Mouse (Mus musculus) MEL (cell line): ENCODE measurements around the gene Epc2. TPM values are rescaled to one million over a fixed set of nuclear protein-coding genes. Genes with fewer than 3 reads are reported as not detected.

Experiments used
- DNase-seq: peaks from one replicate; pipeline ENCODE4 v3.0.0; 2011; ENCODE audit warnings: low read depth, low spot score
- H3K27ac ChIP-seq: 2 replicates; pipeline ENCODE4 v1.5.1; 2012; ENCODE audit warnings: low read depth, mild to moderate bottlenecking, control low read depth, low read length, moderate library complexity; ENCODE audit not compliant: control insufficient read depth
- H3K27me3 ChIP-seq, 2 experiments: fragments of 150-350 bp in 1 of 2; sonication (generic) in 1 of 2; 2 replicates each; pipeline ENCODE4 v1.6.1; 2012; ENCODE audit warnings: low read length in 2 of 2, mild to moderate bottlenecking in 2 of 2, improper control_type of control experiment in 1 of 2, moderate library complexity in 1 of 2; ENCODE audit not compliant: insufficient read depth in 2 of 2, control insufficient read depth in 1 of 2
- H3K36me3 ChIP-seq, 2 experiments: 2 replicates each; pipeline ENCODE4 v1.6.1; 2012 to 2014; ENCODE audit warnings: low read length in 2 of 2, improper control_type of control experiment in 1 of 2, inconsistent platforms in 1 of 2, mild to moderate bottlenecking in 1 of 2; ENCODE audit not compliant: insufficient read depth in 2 of 2, control insufficient read depth in 1 of 2
- H3K4me1 ChIP-seq, 2 experiments: fragments of 150-350 bp in 1 of 2; sonication (generic) in 1 of 2; 2 replicates each; pipeline ENCODE4 v1.6.1; 2012; ENCODE audit warnings: low read length in 2 of 2, improper control_type of control experiment in 1 of 2, mild to moderate bottlenecking in 1 of 2; ENCODE audit not compliant: insufficient read depth in 2 of 2, control insufficient read depth in 1 of 2
- H3K4me3 ChIP-seq, 2 experiments: fragments of 150-350 bp in 1 of 2; sonication (generic) in 1 of 2; 2 replicates each; pipeline ENCODE4 v1.5.1; 2012; ENCODE audit warnings: low read depth in 2 of 2, low read length in 2 of 2, mild to moderate bottlenecking in 2 of 2, moderate library complexity in 2 of 2, control low read depth in 1 of 2, improper control_type of control experiment in 1 of 2; ENCODE audit not compliant: control insufficient read depth in 1 of 2, insufficient read depth in 1 of 2
- H3K79me2 ChIP-seq: 2 replicates; pipeline ENCODE4 v1.6.1; 2012; ENCODE audit warnings: mild to moderate bottlenecking, low read length, moderate library complexity; ENCODE audit not compliant: control insufficient read depth, poor library complexity, insufficient read depth
- H3K9ac ChIP-seq: 2 replicates; pipeline ENCODE4 v1.6.1; 2012; ENCODE audit warnings: low read depth, mild to moderate bottlenecking, control low read depth, low read length, moderate library complexity; ENCODE audit not compliant: control insufficient read depth, poor library complexity, severe bottlenecking
- H3K9me3 ChIP-seq: fragments of 150-350 bp; sonication (generic); replicated peaks from 2 replicates; pipeline ENCODE4 v1.6.1; 2012; ENCODE audit warnings: mild to moderate bottlenecking, low read length, improper control_type of control experiment, moderate library complexity; ENCODE audit not compliant: insufficient read depth
- CHD1 ChIP-seq: IDR thresholded peaks from 2 replicates; pipeline ENCODE4 v1.6.1; 2012; ENCODE audit warnings: low read depth, mild to moderate bottlenecking, inconsistent platforms, low read length, improper control_type of control experiment
- CHD2 ChIP-seq: IDR thresholded peaks from 2 replicates; pipeline ENCODE4 v1.6.1; 2011; ENCODE audit warnings: low read length, improper control_type of control experiment
- CTCF ChIP-seq, 3 experiments: IDR thresholded peaks in 2 of 3; conservative IDR thresholded peaks in 1 of 3; 2 replicates each; pipeline ENCODE4 v1.5.1; 2011 to 2012; ENCODE audit warnings: low read length in 3 of 3, low read depth in 2 of 3, mild to moderate bottlenecking in 2 of 3, improper control_type of control experiment in 1 of 3, inconsistent platforms in 1 of 3, mixed read lengths in 1 of 3, moderate library complexity in 1 of 3; ENCODE audit not compliant: control insufficient read depth in 1 of 3, insufficient read depth in 1 of 3, poor library complexity in 1 of 3, severe bottlenecking in 1 of 3
- E2F4 ChIP-seq: IDR thresholded peaks from 2 replicates; pipeline ENCODE4 v1.6.1; 2011; ENCODE audit warnings: low read depth, low read length, improper control_type of control experiment, borderline replicate concordance
- ELF1 ChIP-seq: IDR thresholded peaks from 2 replicates; pipeline ENCODE4 v1.6.1; 2014; ENCODE audit warnings: low read depth, mild to moderate bottlenecking, inconsistent platforms, low read length, improper control_type of control experiment, moderate library complexity
- GABPA ChIP-seq: IDR thresholded peaks from 2 replicates; pipeline ENCODE4 v1.6.1; 2012; ENCODE audit warnings: low read depth, mild to moderate bottlenecking, inconsistent platforms, low read length, improper control_type of control experiment, moderate library complexity
- HCFC1 ChIP-seq: IDR thresholded peaks from 2 replicates; pipeline ENCODE4 v1.6.1; 2012; ENCODE audit warnings: low read depth, mild to moderate bottlenecking, inconsistent platforms, low read length, improper control_type of control experiment, moderate library complexity
- JUND ChIP-seq: IDR thresholded peaks from 2 replicates; pipeline ENCODE4 v1.6.1; 2011; ENCODE audit warnings: low read depth, mild to moderate bottlenecking, improper control_type of control experiment, low read length
- MAFK ChIP-seq: IDR thresholded peaks from 2 replicates; pipeline ENCODE4 v1.6.1; 2011; ENCODE audit warnings: low read depth, mild to moderate bottlenecking, low read length, improper control_type of control experiment, borderline replicate concordance
- MAX ChIP-seq: IDR thresholded peaks from 2 replicates; pipeline ENCODE4 v1.6.1; 2011; ENCODE audit warnings: low read length, improper control_type of control experiment
- MEF2A ChIP-seq: IDR thresholded peaks from 2 replicates; pipeline ENCODE4 v1.6.1; 2014; ENCODE audit warnings: low read depth, mild to moderate bottlenecking, inconsistent platforms, low read length, improper control_type of control experiment; ENCODE audit not compliant: poor library complexity, insufficient replicate concordance, severe bottlenecking; ENCODE audit errors: extremely low read depth
- MXI1 ChIP-seq: IDR thresholded peaks from 2 replicates; pipeline ENCODE4 v1.6.1; 2011; ENCODE audit warnings: mild to moderate bottlenecking, low read depth, low read length, improper control_type of control experiment
- MYB ChIP-seq: IDR thresholded peaks from 2 replicates; pipeline ENCODE4 v1.6.1; 2011; ENCODE audit warnings: mild to moderate bottlenecking, low read depth, low read length, improper control_type of control experiment
- NRF1 ChIP-seq: IDR thresholded peaks from 2 replicates; pipeline ENCODE4 v1.6.1; 2014; ENCODE audit warnings: low read depth, mild to moderate bottlenecking, inconsistent platforms, low read length, improper control_type of control experiment, moderate library complexity; ENCODE audit not compliant: poor library complexity, insufficient read depth, severe bottlenecking
- POLR2A ChIP-seq, 2 experiments: IDR thresholded peaks; 2 replicates each; pipeline ENCODE4 v1.6.1; 2011 to 2012; ENCODE audit warnings: low read length in 2 of 2, mild to moderate bottlenecking in 2 of 2, control low read depth in 1 of 2, improper control_type of control experiment in 1 of 2, low read depth in 1 of 2, moderate library complexity in 1 of 2; ENCODE audit not compliant: control insufficient read depth in 1 of 2, insufficient read depth in 1 of 2, poor library complexity in 1 of 2
- RAD21 ChIP-seq: IDR thresholded peaks from 2 replicates; pipeline ENCODE4 v1.6.1; 2011; ENCODE audit warnings: mild to moderate bottlenecking, low read depth, low read length, improper control_type of control experiment
- RCOR1 ChIP-seq: IDR thresholded peaks from 2 replicates; pipeline ENCODE4 v1.6.1; 2012; ENCODE audit warnings: low read depth, mild to moderate bottlenecking, inconsistent platforms, low read length, improper control_type of control experiment
- UBTF ChIP-seq: IDR thresholded peaks from 2 replicates; pipeline ENCODE4 v1.6.1; 2012; ENCODE audit warnings: low read depth, mild to moderate bottlenecking, inconsistent platforms, low read length, improper control_type of control experiment, moderate library complexity, borderline replicate concordance; ENCODE audit not compliant: insufficient read depth
- ZC3H11A ChIP-seq: IDR thresholded peaks from 2 replicates; pipeline ENCODE4 v1.6.1; 2012; ENCODE audit warnings: low read depth, mild to moderate bottlenecking, inconsistent platforms, low read length, improper control_type of control experiment
- ZKSCAN1 ChIP-seq: IDR thresholded peaks from 2 replicates; pipeline ENCODE4 v1.6.1; 2012; ENCODE audit warnings: low read depth, mild to moderate bottlenecking, inconsistent platforms, low read length, improper control_type of control experiment, moderate library complexity
- ZMIZ1 ChIP-seq: IDR thresholded peaks from 2 replicates; pipeline ENCODE4 v1.6.1; 2012; ENCODE audit warnings: low read depth, mild to moderate bottlenecking, inconsistent platforms, low read length, improper control_type of control experiment, moderate library complexity
- polyA plus RNA-seq, 2 experiments: library from polyadenylated mRNA; stranded (reverse) in 1 of 2; unstranded in 1 of 2; fragments of >175 nt in 1 of 2; fragments of >200 nt in 1 of 2; gene quantifications; 2 replicates each; pipeline versions ENCODE4 v1.2.1 to v1.2.4; 2012; ENCODE audit warnings: low replicate concordance in 2 of 2, low read depth in 1 of 2; ENCODE audit not compliant: insufficient read length in 2 of 2, insufficient read depth in 1 of 2, missing spikeins in 1 of 2
- total RNA-seq: library from RNA; depleted of rRNA; stranded (reverse); fragments of 300-350 nt; gene quantifications from 2 replicates; pipeline ENCODE4 v1.2.3, GENCODE M21; 2012

The Epc2 gene
- total and polyA plus RNA-seq, 3 experiments: 14.3 to 15.4 TPM; not detected in 1

DNA sequence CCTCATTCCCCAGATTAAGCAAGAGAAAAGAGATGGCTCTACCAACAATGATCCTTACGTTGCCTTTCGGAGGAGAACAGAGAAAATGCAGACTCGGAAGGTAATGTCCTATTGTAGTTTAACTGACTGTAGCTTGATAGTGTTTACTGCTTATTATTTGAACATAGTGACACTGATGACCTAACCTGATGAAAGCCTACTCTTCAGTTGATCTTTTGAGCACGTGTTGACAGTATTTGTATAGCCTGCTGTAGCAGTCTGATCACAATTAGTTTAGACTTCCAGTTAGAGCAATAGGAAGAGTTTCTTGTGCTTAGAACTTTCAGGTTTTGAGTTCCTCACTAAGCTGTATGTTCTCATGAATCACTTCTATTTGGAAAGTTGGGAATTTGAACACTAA, 71.3 kb downstream of the Epc2 start:
- no peak overlapping the region for H3K4me3 ChIP-seq
- H3K27ac ChIP-seq: no peak overlapping the region
- peaks cover 2% of the 10 kb centered on the region in 2 experiments; a peak in 1 of 4 replicates for H3K36me3 ChIP-seq

DNA sequence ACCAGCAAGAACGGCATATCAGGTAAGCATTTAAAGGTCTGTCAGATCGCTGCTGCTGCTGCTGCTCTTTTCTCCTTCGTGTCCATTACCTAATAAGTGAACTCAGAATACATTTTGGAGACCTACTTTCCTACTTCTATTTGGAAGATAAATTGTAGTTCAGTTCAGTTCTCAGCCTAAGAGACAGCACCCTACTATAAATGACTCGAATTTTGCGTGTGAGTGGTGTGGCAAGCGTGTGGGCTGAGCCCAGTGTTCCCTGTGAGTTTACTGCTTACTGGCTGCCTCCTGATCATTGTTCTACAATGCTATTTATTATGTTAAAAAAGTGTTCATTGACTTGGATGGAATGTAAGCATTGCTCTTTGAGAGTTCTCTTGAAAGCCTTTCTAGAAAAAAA, 85.9 kb downstream of the Epc2 start:
- H3K79me2 ChIP-seq: no peaks in the 10 kb centered on the region; the same call in 1 of the 2 replicates
- no peak overlapping the region for H3K4me3 ChIP-seq
- no peaks in the 10 kb centered on the region for H3K4me1 ChIP-seq
- DNase-seq: no peak
- no peaks in the 10 kb centered on the region for H3K27me3 ChIP-seq
- peaks cover 0 to 5% of the 10 kb centered on the region in 2 experiments; a peak in 2 of 4 replicates for H3K36me3 ChIP-seq
- no peak overlapping the region for H3K9ac ChIP-seq
- no peak for TF ChIP-seq MEF2A
- no peak for TF ChIP-seq CTCF (IDR thresholded peaks at IDR 0.05 in 2 of 3, conservative IDR thresholded peaks at IDR 0.05 in 1 of 3; ENCODE audit: control insufficient read depth in 1 of 3, insufficient read depth in 1 of 3, low read depth in 2 of 3, low read length in 3 of 3, poor library complexity in 1 of 3, severe bottlenecking in 1 of 3)
- no peak for TF ChIP-seq ELF1
- no peak for TF ChIP-seq HCFC1
- TF ChIP-seq MAFK: no peak
- TF ChIP-seq RAD21: no peak
- TF ChIP-seq GABPA: no peak
- no peak for TF ChIP-seq CHD1
- TF ChIP-seq RCOR1: no peak
- TF ChIP-seq MXI1: no peak
- TF ChIP-seq UBTF: no peak
- TF ChIP-seq POLR2A (IDR thresholded peaks at IDR 0.05; ENCODE audit: control insufficient read depth in 1 of 2, insufficient read depth in 1 of 2, low read depth in 1 of 2, low read length in 2 of 2, poor library complexity in 1 of 2): no peak
- no peak for TF ChIP-seq ZKSCAN1
- TF ChIP-seq MYB: no peak
- no peak for TF ChIP-seq NRF1
- no peak for TF ChIP-seq JUND
- no peak for TF ChIP-seq MAX
- TF ChIP-seq CHD2: no peak
- no peak for TF ChIP-seq E2F4
- no peaks in the 10 kb centered on the region for H3K9me3 ChIP-seq
- H3K27ac ChIP-seq: no peak overlapping the region

More for the DNA sequence above, 71.3 kb downstream of the Epc2 start:
- TF ChIP-seq ZMIZ1 (no peak), UBTF (no peak), ZC3H11A (no peak)
- Histone ChIP-seq H3K27me3 (no peaks in the 10 kb centered on the region), H3K9me3 (no peaks in the 10 kb centered on the region), H3K9ac (no peak overlapping the region), H3K79me2 (no peaks in the 10 kb centered on the region), H3K4me1 (no peaks in the 10 kb centered on the region)
- no peak for DNase-seq
